Mouse (Mus musculus): ENCODE results near the gene Ntrk2.
A peak's percentile ranks its signal among the peaks of the same experiment; 100 is the strongest.

Ntrk2 gene

GRCm38 (mm10) chr13:58806397-58806892 lies at the start of gene Ntrk2:
Ntrk2 (plus strand) TSS chr13:58806569.
- peak; percentile 92 for DNase-seq

- no peak for DNase-seq
These were observed 45.3 kb upstream of the Ntrk2 start for GRCm38 (mm10) chr13:58761003-58761630.

- no peak for DNase-seq
These were observed 38.1 kb upstream of the Ntrk2 start for GRCm38 (mm10) chr13:58768258-58768657.

GRCm38 (mm10) chr13:58769438-58769837 lies 36.9 kb upstream of the Ntrk2 start:
- DNase-seq: no peak

- no peak for DNase-seq
These were observed 27.1 kb upstream of the Ntrk2 start for GRCm38 (mm10) chr13:58779261-58779660.

GRCm38 (mm10) chr13:58786476-58786875 lies 19.9 kb upstream of the Ntrk2 start:
- no peak for DNase-seq

GRCm38 (mm10) chr13:58790741-58791140 lies 15.6 kb upstream of the Ntrk2 start:
- DNase-seq: no peak

- DNase-seq: no peak
These were observed 9.0 kb upstream of the Ntrk2 start for GRCm38 (mm10) chr13:58797386-58797785.

- DNase-seq: no peak
These were observed 5.1 kb upstream of the Ntrk2 start for GRCm38 (mm10) chr13:58801291-58801690.

- DNase-seq: no peak
These were observed 2.5 kb upstream of the Ntrk2 start for GRCm38 (mm10) chr13:58803882-58804281.

- DNase-seq: no peak
These were observed 536 bp upstream of the Ntrk2 start for GRCm38 (mm10) chr13:58805833-58806232.

GRCm38 (mm10) chr13:58806896-58807628 lies 693 bp downstream of the Ntrk2 start:
- DNase-seq: no peak

GRCm38 (mm10) chr13:58807629-58808363 lies 1.4 kb downstream of the Ntrk2 start:
- DNase-seq: peak; percentile 92

GRCm38 (mm10) chr13:58808381-58808821 lies 2.0 kb downstream of the Ntrk2 start:
- DNase-seq: peak; percentile 71

GRCm38 (mm10) chr13:58809930-58810329 lies 3.6 kb downstream of the Ntrk2 start:
- peak; percentile 73 for DNase-seq

GRCm38 (mm10) chr13:58824752-58825151 lies 18.4 kb downstream of the Ntrk2 start:
- DNase-seq: no peak

- DNase-seq: no peak
These were observed 20.2 kb downstream of the Ntrk2 start for GRCm38 (mm10) chr13:58826356-58827197.

GRCm38 (mm10) chr13:58831999-58832398 lies 25.6 kb downstream of the Ntrk2 start:
- DNase-seq: no peak

- no peak for DNase-seq
These were observed 28.4 kb downstream of the Ntrk2 start for GRCm38 (mm10) chr13:58834726-58835125.

- DNase-seq: no peak
These were observed 30.5 kb downstream of the Ntrk2 start for GRCm38 (mm10) chr13:58836891-58837290.

GRCm38 (mm10) chr13:58838110-58838509 lies 31.7 kb downstream of the Ntrk2 start:
- DNase-seq: no peak

- DNase-seq: no peak
These were observed 34.5 kb downstream of the Ntrk2 start for GRCm38 (mm10) chr13:58840731-58841359.

All from right cerebral cortex, postnatal 25 days (tissue).